Mouse (Mus musculus) neural tube, embryonic 13.5 days (tissue): Measurements from ENCODE around the gene Ncor2. TPM values are rescaled to one million over a fixed set of nuclear protein-coding genes. Genes with fewer than 3 reads are reported as not detected.
"Not testable (repeated sequence)": the region's sequence is repeated elsewhere in the genome, so short reads cannot be mapped to it uniquely, and the experiment has no call there.

Experiments
- ATAC-seq: fragments of 200-750 bp; cut with Nextera tagmentation; 2 replicates; pipeline ENCODE4 v1.8.0; 2017; ENCODE audit warnings: low read depth, mild to moderate bottlenecking, moderate TSS enrichment, moderate library complexity
- H3K27ac ChIP-seq: fragments of 300-500 bp; sonication (generic); replicated peaks from 2 replicates; pipeline ENCODE4 v1.5.1; 2015; ENCODE audit warnings: moderate library complexity, mild to moderate bottlenecking, inconsistent platforms
- H3K27me3 ChIP-seq: fragments of 300-500 bp; sonication (generic); 2 replicates; pipeline ENCODE4 v1.6.1; 2015; ENCODE audit warnings: mild to moderate bottlenecking, inconsistent platforms
- H3K36me3 ChIP-seq: fragments of 300-500 bp; sonication (generic); 2 replicates; pipeline ENCODE4 v1.6.1; 2015; ENCODE audit warnings: mild to moderate bottlenecking, inconsistent platforms
- H3K4me1 ChIP-seq: fragments of 300-500 bp; sonication (generic); replicated peaks from 2 replicates; pipeline ENCODE4 v1.6.1; 2015; ENCODE audit warnings: inconsistent platforms
- H3K4me2 ChIP-seq: fragments of 300-500 bp; sonication (generic); 2 replicates; pipeline ENCODE4 v1.6.1; 2015; ENCODE audit warnings: inconsistent platforms, mild to moderate bottlenecking, moderate library complexity
- H3K4me3 ChIP-seq: fragments of 300-500 bp; sonication (generic); 2 replicates; pipeline ENCODE4 v1.5.1; 2015; ENCODE audit warnings: mild to moderate bottlenecking, inconsistent platforms
- H3K9ac ChIP-seq: fragments of 300-500 bp; sonication (generic); 2 replicates; pipeline ENCODE4 v1.6.1; 2015; ENCODE audit warnings: moderate library complexity, mild to moderate bottlenecking, inconsistent platforms
- H3K9me3 ChIP-seq: fragments of 300-500 bp; sonication (generic); 2 replicates; pipeline ENCODE4 v1.6.1; 2016; ENCODE audit warnings: inconsistent platforms
- WGBS: fragments of 180-500 bp; shearing (Covaris S2); methylation state at CpG from one replicate; pipeline ENCODE4 v1.1.7; 2015; 5-methylcytosine and 5-hydroxymethylcytosine counted together
- polyA plus RNA-seq: library from polyadenylated mRNA; unstranded; fragments of >200 nt; fragmentation: Nextera tagmentation; extraction: Ambion mirVana; gene quantifications from 2 replicates; pipeline ENCODE4 v1.2.1, GENCODE M21; 2015

The Ncor2 gene
- 29.2 and 30.4 TPM in 2 replicates for polyA plus RNA-seq

DNA sequence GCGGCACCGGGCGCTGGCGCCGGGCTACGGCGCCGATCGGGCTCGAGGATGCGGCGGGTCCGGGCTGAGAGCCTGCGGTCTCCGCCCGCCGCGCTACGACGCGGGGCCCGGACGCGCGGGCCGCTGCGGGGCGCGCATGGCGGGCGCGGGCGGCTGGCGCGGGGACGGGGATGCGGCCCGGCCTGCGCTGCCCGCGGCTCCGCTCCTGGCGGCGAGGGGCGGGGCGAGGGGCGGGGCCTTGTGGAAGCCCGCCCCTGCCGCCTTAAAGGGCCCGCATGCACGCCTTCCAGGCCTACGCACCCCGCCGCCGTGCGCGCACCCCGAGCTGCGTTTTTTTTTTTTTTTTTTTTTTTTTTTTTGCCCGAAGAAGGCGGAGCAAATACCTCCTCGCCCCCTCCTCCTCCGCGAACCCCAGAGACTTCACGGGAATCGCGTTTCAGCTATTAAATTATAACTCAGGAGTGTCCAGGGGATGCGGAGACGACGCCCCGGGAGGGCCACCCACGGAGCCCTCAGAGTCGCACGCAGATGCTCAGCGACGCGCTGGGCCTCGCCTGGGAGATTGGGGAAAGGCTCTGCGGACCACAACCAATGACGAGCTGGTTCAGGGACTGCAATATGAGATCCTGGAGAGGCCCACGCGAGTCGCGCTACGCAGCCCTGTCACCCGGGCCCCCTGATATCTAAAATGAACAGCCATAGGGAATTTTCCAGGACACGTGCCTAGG is at the start of gene Ncor2:
Gene Ncor2, minus strand, starts transcription at position 213 of the 728 bp plus-strand sequence.
- 1% methylated on average over 35 of the region's 87 CpGs for WGBS
- Histone ChIP-seq H3K4me1 (peaks cover 51% of the 10 kb centered on the region), H3K4me3 (peak within 1 kb of the TSS; percentile 92), H3K4me2 (peak within 1 kb of the TSS; percentile 91), H3K27ac (peak within 1 kb of the TSS; percentile 98), H3K9me3 (no peaks in the 10 kb centered on the region), H3K9ac (peak within 1 kb of the TSS; percentile 96), H3K36me3 (no peaks in the 10 kb centered on the region), H3K27me3 (no peaks in the 10 kb centered on the region)
- ATAC-seq, result peak; percentile 73

DNA sequence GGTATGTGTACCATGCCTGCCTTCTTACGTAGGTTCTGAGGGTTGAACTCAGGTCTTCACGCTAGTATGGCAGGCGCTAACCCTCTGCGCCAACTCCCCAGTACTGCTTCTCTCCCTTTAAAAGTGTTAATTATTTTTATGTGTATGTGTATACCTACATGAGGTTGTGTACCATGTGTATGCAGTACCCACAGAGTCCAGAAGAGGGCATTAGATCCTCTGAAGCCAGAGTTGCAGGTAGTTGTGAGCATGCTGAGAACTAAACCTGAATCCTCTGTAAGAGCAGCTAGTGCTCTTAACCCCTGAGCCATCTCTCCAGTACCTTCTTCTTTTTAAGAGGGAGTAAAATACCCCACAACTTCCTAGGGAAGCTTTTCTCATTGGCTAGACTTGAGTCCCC is 48.7 kb upstream of the Ncor2 start:
- Histone ChIP-seq H3K9ac (no peak overlapping the region), H3K36me3 (no peaks in the 10 kb centered on the region), H3K27me3 (no peaks in the 10 kb centered on the region), H3K4me2 (no peak overlapping the region), H3K27ac (no peak overlapping the region), H3K4me3 (no peak overlapping the region), H3K4me1 (peaks cover 38% of the 10 kb centered on the region), H3K9me3 (no peaks in the 10 kb centered on the region)
- 99% methylated on average over 4 of the region's 4 CpGs for WGBS
- ATAC-seq, result no peak

GRCm38 (mm10) chr5:125226229-125226634 is 47.2 kb upstream of the Ncor2 start:
- Histone ChIP-seq H3K4me3 (no peak overlapping the region), H3K27ac (peak overlapping the region; percentile 81), H3K4me2 (no peak overlapping the region), H3K9me3 (no peaks in the 10 kb centered on the region), H3K9ac (peak overlapping the region; percentile 2; the same call in 1 of the 2 replicates), H3K36me3 (no peaks in the 10 kb centered on the region), H3K27me3 (no peaks in the 10 kb centered on the region), H3K4me1 (peaks cover 50% of the 10 kb centered on the region)
- WGBS, result 22% methylated on average over 12 of the region's 12 CpGs
- peak; percentile 69 for ATAC-seq

GRCm38 (mm10) chr5:125224925-125225324 is 45.9 kb upstream of the Ncor2 start:
- Histone ChIP-seq H3K4me2 (no peak overlapping the region), H3K9ac (no peak overlapping the region; the same call in 1 of the 2 replicates), H3K4me1 (peaks cover 52% of the 10 kb centered on the region), H3K9me3 (no peaks in the 10 kb centered on the region), H3K4me3 (no peak overlapping the region), H3K27me3 (no peaks in the 10 kb centered on the region), H3K27ac (peak overlapping the region; percentile 81; the same call in 1 of the 2 replicates), H3K36me3 (no peaks in the 10 kb centered on the region)
- ATAC-seq, result no peak
- WGBS, result 35% methylated on average over 3 of the region's 3 CpGs

- Histone ChIP-seq H3K27ac (no peak overlapping the region), H3K9ac (no peak overlapping the region), H3K27me3 (no peaks in the 10 kb centered on the region), H3K4me1 (peaks cover 52% of the 10 kb centered on the region), H3K4me2 (no peak overlapping the region), H3K4me3 (no peak overlapping the region), H3K36me3 (no peaks in the 10 kb centered on the region), H3K9me3 (no peaks in the 10 kb centered on the region)
- 45% methylated on average over 5 of the region's 5 CpGs for WGBS
- no peak for ATAC-seq
Observed at GRCm38 (mm10) chr5:125223961-125224360, 44.9 kb upstream of the Ncor2 start.

- no peaks in the 10 kb centered on the region for H3K36me3 ChIP-seq
- 47% methylated on average over 6 of the region's 6 CpGs for WGBS
- no peak overlapping the region for H3K9ac ChIP-seq
- peaks cover 59% of the 10 kb centered on the region for H3K4me1 ChIP-seq
- H3K4me3 ChIP-seq, result no peak overlapping the region
- H3K27me3 ChIP-seq, result no peaks in the 10 kb centered on the region
- no peak overlapping the region for H3K4me2 ChIP-seq
- H3K9me3 ChIP-seq, result no peaks in the 10 kb centered on the region
- H3K27ac ChIP-seq, result peak overlapping the region; percentile 70
- no peak for ATAC-seq
Observed at GRCm38 (mm10) chr5:125222706-125223105, 43.7 kb upstream of the Ncor2 start.

DNA sequence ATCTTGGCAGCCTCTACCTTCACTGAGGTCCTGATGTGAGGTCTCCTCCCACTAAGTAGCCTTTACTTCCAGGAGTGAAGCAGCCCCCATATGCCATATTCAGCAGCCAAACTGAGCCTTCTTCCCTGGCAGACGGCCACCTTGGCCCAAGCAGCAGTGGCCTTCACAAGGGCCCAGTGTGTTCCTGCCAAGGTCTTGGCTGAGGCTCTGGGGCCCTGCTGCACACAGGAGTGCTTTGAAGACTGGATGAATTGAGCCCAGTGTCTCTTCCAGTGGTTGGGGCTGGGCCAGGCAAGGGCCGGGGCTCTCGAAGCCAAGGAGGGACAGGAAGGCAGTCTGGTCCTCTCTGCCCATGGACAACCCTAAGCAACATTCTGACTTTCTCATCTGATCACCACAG is 42.8 kb upstream of the Ncor2 start:
- no peaks in the 10 kb centered on the region for H3K9me3 ChIP-seq
- H3K27ac ChIP-seq, result peak overlapping the region; percentile 70
- no peaks in the 10 kb centered on the region for H3K36me3 ChIP-seq
- ATAC-seq, result peak; percentile 41
- H3K4me2 ChIP-seq, result no peak overlapping the region
- H3K4me1 ChIP-seq, result peaks cover 66% of the 10 kb centered on the region
- no peaks in the 10 kb centered on the region for H3K27me3 ChIP-seq
- WGBS, result 57% methylated on average over 3 of the region's 3 CpGs
- H3K4me3 ChIP-seq, result no peak overlapping the region
- H3K9ac ChIP-seq, result no peak overlapping the region

GRCm38 (mm10) chr5:125217426-125218170 is 38.6 kb upstream of the Ncor2 start:
- ATAC-seq, result peak; percentile 60
- peak overlapping the region; percentile 38; the same call in 1 of the 2 replicates for H3K9ac ChIP-seq

GRCm38 (mm10) chr5:125215930-125216459 is 37.0 kb upstream of the Ncor2 start:
- peak overlapping the region; percentile 47 for H3K4me2 ChIP-seq
- H3K9ac ChIP-seq, result peak overlapping the region; percentile 59
- no peaks in the 10 kb centered on the region for H3K9me3 ChIP-seq
- peak overlapping the region; percentile 90 for H3K27ac ChIP-seq
- H3K4me1 ChIP-seq, result peaks cover 35% of the 10 kb centered on the region
- peak; percentile 84 for ATAC-seq
- 4% methylated on average over 24 of the region's 24 CpGs for WGBS
- no peaks in the 10 kb centered on the region for H3K27me3 ChIP-seq
- peak overlapping the region; percentile 11; the same call in 1 of the 2 replicates for H3K4me3 ChIP-seq
- H3K36me3 ChIP-seq, result no peaks in the 10 kb centered on the region

More at GRCm38 (mm10) chr5:125217426-125218170, 38.6 kb upstream of the Ncor2 start:
- Histone ChIP-seq H3K4me2 (no peak overlapping the region), H3K4me1 (peaks cover 48% of the 10 kb centered on the region), H3K4me3 (no peak overlapping the region), H3K27me3 (no peaks in the 10 kb centered on the region), H3K36me3 (no peaks in the 10 kb centered on the region), H3K9me3 (no peaks in the 10 kb centered on the region), H3K27ac (peak overlapping the region; percentile 87)
- WGBS, result 25% methylated on average over 9 of the region's 9 CpGs

- Histone ChIP-seq H3K9me3 (no peaks in the 10 kb centered on the region), H3K27ac (peak overlapping the region; percentile 90), H3K9ac (peak overlapping the region; percentile 59), H3K27me3 (no peaks in the 10 kb centered on the region), H3K36me3 (no peaks in the 10 kb centered on the region), H3K4me2 (peak overlapping the region; percentile 47), H3K4me1 (peaks cover 35% of the 10 kb centered on the region), H3K4me3 (peak overlapping the region; percentile 11; the same call in 1 of the 2 replicates)
- WGBS, result 21% methylated on average over 11 of the region's 11 CpGs
- 0 out of 2 replicates have a peak, but pooled peaks have one; percentile 2 for ATAC-seq
Observed at GRCm38 (mm10) chr5:125215346-125215929, 36.4 kb upstream of the Ncor2 start.

GRCm38 (mm10) chr5:125214064-125214463 is 35.0 kb upstream of the Ncor2 start:
- H3K9me3 ChIP-seq, result no peaks in the 10 kb centered on the region
- no peak for ATAC-seq
- no peaks in the 10 kb centered on the region for H3K36me3 ChIP-seq
- H3K27ac ChIP-seq, result no peak overlapping the region
- no peak overlapping the region for H3K4me2 ChIP-seq
- no peak overlapping the region for H3K4me3 ChIP-seq
- H3K9ac ChIP-seq, result no peak overlapping the region
- H3K27me3 ChIP-seq, result no peaks in the 10 kb centered on the region
- H3K4me1 ChIP-seq, result peaks cover 35% of the 10 kb centered on the region
- WGBS, result 89% methylated on average over 6 of the region's 6 CpGs

DNA sequence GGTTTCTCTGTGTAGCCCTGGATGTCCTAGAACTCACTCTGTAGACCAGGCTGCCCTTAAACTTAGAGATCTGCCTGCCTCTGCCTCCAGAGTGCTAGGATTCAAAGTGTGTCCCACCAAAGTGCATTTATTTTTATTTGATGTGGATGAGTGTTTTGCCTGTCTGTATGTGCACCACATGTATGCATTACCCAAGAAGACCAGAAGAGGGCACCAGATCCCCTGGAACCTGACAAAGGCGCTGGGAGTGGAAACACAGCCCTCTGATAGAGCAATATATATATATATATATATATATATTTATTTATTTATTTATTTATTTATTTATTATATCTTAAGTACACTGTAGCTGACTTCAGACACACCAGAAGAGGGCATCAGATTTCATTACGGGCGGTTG is 25.9 kb upstream of the Ncor2 start:
- H3K4me1 ChIP-seq, result peaks cover 26% of the 10 kb centered on the region
- H3K27ac ChIP-seq, H3K36me3 ChIP-seq, H3K4me3 ChIP-seq, H3K9ac ChIP-seq, H3K9me3 ChIP-seq, ATAC-seq, H3K27me3 ChIP-seq, H3K4me2 ChIP-seq: not testable (repeated sequence)
- 91% methylated on average over 3 of the region's 3 CpGs for WGBS
